Mouse (Mus musculus) spleen, postnatal 14 days (tissue): ENCODE measurements at regions not wholly inside any gene's neighbourhood (a gene's known extent, or its start where the extent isn't known, plus 50 kb on each side); places are given as distances from the start of the nearest gene placed in this dataset.

Experiments used
- DNase-seq, 2 experiments: peaks; one replicate each; pipeline ENCODE4 v3.0.0; 2021 to 2022; ENCODE audit warnings: low spot score in 2 of 2

GRCm38 (mm10) chr13:37569051-37569450 is 209.1 kb upstream of the Rreb1 start:
- no peak for DNase-seq

- no peak for DNase-seq
Measured at GRCm38 (mm10) chr13:37569486-37569885, 208.7 kb upstream of the Rreb1 start.

GRCm38 (mm10) chr13:37572983-37573382 is 205.2 kb upstream of the Rreb1 start:
- no peak for DNase-seq

GRCm38 (mm10) chr13:37579231-37579630 is 199.0 kb upstream of the Rreb1 start:
- DNase-seq = no peak

- no peak for DNase-seq
Measured at GRCm38 (mm10) chr13:37579775-37580174, 198.4 kb upstream of the Rreb1 start.

DNA sequence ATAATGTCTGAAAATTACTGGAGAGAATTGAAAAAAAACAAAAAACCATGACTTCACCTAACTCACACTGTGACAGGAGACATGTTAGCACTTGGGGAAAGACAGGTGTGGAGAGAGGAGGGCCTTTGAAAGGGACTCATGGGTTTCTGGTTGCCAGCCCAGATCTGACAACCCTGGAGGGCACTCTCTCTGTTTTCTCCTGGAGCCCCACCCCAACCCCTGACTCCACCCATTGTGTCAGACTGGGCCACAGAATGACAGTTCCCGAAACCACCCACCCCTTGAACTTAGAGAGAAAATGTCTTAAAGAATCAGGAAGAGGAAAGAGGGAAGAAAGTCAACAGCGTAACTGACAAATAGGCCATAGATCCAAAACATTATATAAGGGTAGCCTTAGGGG is 197.4 kb upstream of the Rreb1 start:
- DNase-seq = no peak

DNA sequence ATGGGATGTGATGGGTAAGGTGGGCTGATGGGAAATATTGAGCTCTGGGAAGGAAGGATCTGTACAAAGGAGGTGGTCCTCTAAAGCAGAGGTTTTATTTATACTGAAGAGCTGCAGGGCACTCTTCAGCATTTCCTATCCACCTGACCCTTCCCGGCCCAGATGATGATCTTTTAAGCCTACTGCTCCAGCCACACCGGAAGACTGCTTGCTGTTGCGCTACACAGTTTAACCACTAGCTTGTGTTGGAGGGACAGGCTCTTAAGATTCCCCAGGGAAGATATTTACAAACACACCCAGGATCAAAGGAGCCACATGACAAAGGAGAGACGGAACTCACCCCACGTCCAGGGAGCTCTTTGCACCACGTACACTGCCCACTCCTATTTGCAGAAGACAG is 196.8 kb upstream of the Rreb1 start:
- no peak for DNase-seq

DNA sequence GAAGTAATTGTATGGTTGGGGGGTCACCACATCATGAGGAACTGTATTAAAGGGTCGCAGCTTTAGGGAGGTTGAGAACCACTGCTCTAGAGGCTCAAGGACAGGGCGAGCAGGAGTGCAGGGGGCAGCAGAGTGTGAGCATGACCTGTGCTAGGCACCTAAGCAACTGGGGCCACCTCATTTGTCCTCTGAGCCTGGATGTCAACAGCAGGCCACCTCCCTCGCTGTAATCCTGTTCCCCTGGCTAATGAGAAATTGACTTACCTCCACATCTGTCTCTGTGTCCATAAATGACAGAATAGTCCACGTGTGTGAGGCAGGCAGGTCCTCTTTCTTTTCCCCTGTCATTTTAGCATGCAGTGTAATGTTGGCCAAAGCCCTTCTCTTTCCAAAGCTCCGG is 192.7 kb upstream of the Rreb1 start:
- DNase-seq = no peak

DNA sequence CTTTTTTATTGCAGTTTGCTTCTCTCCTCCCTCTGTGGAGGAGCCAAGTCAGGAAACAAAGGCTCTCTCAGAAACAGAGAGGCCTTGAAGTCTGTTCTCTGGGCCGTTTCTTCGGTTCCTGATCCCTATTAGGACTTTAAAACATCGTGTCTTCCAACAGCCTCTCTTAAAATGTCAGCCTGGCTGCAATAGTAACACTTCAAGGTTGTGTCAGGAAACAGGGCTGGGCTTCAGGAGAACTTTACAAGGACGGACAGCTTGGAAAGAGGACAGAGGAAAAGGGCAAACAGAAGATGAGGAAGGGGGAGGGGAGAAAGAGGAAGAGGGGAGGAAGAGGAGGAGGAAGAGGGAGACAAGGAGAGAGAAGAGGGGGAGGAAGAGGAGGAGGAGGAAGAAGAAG is 191.7 kb upstream of the Rreb1 start:
- DNase-seq = no peak

DNA sequence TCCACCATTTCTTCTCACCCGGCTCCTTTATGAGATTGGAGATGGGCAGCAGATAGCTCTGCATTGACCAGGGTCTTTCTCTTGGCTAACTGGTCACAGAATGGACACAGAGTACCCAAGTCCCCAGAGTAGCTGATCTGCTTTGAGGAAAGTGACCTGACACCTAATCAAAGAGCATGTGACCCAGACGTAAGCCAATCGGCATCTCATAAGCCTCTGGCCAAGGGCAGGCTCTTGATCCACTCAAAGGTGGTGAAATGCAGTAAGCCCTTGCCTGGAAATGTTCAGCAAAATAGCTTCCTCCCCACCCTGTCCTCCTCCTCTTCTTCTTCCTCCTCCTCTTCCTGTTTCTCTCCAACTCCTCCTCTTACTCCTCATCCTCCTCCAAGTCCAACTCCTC is 190.3 kb upstream of the Rreb1 start:
- DNase-seq = no peak

GRCm38 (mm10) chr13:37588528-37589176 is 189.5 kb upstream of the Rreb1 start:
- no peak for DNase-seq

DNA sequence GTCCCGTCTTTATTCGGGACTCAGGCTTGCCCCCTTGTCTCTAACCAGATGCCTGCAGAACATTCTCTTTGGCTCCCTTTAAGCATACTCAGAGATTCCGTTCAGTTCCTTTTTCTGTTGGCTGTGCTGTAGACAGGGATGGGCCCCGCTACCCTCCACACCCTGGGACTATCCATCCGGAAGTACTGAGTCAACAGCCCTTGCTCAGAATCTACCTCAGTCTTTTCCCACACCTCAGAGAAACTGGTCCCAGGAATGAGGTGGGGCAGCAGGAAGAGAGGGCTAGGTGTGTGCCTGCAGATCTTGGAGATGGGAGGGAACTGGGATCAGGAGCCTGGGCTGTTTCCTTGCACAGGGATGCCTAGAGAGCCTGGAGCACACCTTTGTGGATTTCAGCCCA is 186.1 kb upstream of the Rreb1 start:
- no peak for DNase-seq

GRCm38 (mm10) chr13:37595196-37595595 is 183.0 kb upstream of the Rreb1 start:
- no peak for DNase-seq

GRCm38 (mm10) chr13:37597575-37597974 is 180.6 kb upstream of the Rreb1 start:
- DNase-seq = no peak

DNA sequence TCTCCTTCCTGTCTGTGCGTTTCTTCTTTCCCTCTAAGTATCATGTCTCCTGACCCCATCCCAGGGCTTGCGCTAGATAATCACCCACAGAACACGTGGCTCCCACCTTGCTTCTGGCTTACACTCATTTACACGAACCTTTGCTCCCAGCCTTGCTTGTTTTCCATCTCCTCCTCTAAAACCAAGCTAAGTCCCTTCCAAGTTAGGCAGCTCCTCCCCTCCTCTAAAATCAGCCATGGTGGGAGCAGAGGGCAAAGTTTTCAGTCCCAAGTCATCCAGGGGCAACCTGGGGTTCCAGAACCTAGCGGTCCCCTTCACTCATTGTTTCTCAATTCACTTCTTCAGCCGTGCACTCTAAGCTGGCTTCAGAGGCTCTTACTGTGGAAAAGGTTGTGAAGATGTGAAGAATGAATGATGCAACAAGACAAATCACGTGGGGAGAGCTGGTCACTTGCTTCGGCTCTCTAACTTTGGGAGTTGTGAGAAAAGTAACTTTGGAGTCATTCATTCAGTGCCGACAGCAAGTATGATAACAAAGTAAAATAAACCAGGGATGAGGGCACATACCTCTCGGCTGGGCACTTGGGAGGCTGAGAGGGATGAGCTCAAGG is 179.9 kb upstream of the Rreb1 start:
- DNase-seq = no peak

DNA sequence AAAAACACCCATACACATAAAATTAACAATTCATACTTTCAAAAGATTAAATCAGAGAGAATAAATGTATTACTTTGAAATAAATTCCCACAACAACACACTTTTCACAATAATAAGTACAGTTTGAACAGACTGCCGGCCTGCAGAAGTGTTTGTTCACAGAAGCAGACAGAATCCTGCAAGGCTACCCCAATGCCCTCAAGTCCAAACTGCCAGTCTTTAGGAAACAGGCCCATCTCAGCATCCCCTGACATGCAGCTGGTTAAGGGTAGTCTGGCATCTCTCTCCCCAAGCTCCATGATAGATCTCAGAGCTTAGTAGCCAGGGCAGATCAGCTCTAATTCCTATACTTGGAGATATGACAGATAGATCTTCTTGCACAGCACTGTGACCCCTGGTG is 178.5 kb upstream of the Rreb1 start:
- DNase-seq = no peak

GRCm38 (mm10) chr13:37600172-37600571 is 178.0 kb upstream of the Rreb1 start:
- no peak for DNase-seq

- no peak for DNase-seq
Measured at GRCm38 (mm10) chr13:37601068-37601467, 177.1 kb upstream of the Rreb1 start.

DNA sequence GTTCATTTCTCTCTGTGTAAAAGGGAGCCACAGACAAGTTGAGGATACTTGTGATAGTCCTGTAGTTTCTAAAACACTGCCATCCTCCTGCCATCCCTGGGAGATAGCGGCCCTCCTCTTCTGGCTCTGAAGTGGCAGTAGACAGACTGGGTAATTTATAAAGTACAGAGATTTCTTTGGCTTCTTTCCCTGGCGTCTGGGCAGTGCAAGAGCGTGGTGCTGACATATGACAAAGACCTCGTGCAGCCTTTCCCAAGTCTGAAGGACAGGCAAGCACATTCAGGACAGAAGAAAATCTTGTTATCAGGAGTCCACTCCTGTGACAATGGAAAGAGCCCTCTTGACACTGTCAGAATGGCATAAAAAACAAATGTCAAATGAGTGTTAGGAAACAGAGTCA is 175.9 kb upstream of the Rreb1 start:
- DNase-seq = no peak

DNA sequence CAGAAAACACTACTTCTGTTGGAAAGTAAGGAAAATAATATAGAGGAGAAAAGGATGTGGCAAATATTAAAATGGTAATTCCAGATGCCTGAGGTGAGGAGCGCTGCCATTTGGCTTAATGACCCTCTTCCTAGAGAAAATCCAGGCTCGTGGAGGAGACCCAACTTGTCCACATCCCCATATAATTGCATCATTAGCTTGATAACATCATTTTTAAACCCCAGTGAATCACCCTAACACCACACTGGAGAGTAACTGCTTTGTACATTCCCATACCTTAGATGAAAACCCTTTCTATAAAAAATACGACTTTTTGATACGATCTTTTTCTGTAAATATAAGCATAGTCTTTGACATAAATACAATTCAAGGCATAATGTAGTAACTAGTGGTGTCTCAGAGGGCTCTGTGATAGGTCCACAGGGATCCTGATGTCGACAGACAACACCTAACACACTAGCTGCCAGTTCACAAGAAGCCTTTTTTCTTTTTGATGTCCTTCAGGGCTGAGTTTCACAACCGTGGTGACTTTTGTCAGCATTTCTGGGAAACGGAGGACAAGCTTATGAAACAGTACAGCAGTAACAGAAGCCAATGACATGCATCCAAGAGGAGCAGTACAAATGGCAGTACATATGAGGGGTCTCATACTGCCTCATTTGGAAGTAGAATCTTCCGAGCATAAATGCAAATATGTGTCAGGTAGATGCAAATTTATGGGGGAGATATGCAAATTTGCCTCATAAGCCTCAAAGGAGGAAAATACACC is 174.8 kb upstream of the Rreb1 start:
- DNase-seq = no peak

GRCm38 (mm10) chr13:37606250-37606649 is 171.9 kb upstream of the Rreb1 start:
- DNase-seq = no peak

GRCm38 (mm10) chr13:37609085-37609484 is 169.1 kb upstream of the Rreb1 start:
- DNase-seq = no peak

- no peak for DNase-seq
Measured at GRCm38 (mm10) chr13:37611387-37611786, 166.8 kb upstream of the Rreb1 start.
